17 mouse cellular contexts compared by ENCODE assay signal in the genomic region with DNA sequence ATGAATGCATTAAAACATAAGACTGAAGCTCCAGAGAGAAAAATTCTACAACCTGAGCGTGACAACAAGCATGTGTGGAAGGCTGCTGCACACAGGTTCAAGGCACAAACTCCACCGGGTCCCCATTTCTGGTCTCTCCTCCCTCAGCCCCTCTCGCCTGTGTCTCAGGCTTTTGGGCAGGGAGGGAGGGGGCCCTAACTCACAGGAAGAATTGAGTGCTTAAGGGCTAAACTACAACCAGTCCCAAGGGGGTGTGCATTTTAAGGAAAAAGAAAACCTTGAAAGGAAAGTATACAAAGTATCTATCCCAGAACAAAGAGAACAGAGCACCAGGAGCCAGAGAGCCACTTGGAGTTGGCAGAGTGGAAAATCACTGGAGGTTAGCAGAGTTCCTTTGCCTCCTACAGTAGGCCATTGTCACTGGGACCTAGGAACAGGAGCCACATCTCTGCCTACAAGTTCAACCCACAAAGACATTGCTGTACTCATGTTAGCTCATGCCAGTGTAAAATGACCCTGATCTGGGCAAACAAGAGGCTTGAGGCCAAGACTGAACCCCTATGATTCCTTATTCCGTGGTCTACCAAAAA.
DNase-seq lines count a peak whose midpoint lies in the region; ATAC-seq lines count a peak whose summit lies in the region.
"Had no signal": no experiment of that assay in that cellular context is flagged by ENCODE, and none has a peak within 500 bp of the region (broad histone marks: within the 10 kb centered on the region; RNA-seq: fewer than 3 reads in every experiment).

No protein-coding gene starts in this region.

- H3K9ac ChIP-seq in heart, embryonic 12.5 days, result no peak overlapping the region
- H3K9ac ChIP-seq in midbrain, embryonic 15.5 days, result no peak overlapping the region
- H3K9ac ChIP-seq in hindbrain, embryonic 13.5 days, result no peak overlapping the region
- H3K9ac ChIP-seq: heart, embryonic 15.5 days; liver, embryonic 12.5 days; lung, embryonic 15.5 days had no signal

- H3K9me3 ChIP-seq in heart, embryonic 12.5 days (replicated peaks), result no peaks in the 10 kb centered on the region
- peaks cover 5% of the 10 kb centered on the region; the same call in 1 of the 2 replicates for H3K9me3 ChIP-seq in midbrain, embryonic 10.5 days (replicated peaks)
- H3K9me3 ChIP-seq in midbrain, embryonic 15.5 days, result no peaks in the 10 kb centered on the region
- no peaks in the 10 kb centered on the region; the same call in 1 of the 2 replicates for H3K9me3 ChIP-seq in hindbrain, embryonic 13.5 days
- H3K9me3 ChIP-seq: heart, embryonic 15.5 days; liver, embryonic 12.5 days; lung, embryonic 15.5 days had no signal

- H3K4me1 ChIP-seq in heart, embryonic 12.5 days (replicated peaks), result 0 out of 2 replicates have a peak, but pooled peaks cover 3% of the 10 kb centered on the region
- H3K4me1 ChIP-seq in midbrain, embryonic 10.5 days, result peaks cover 11% of the 10 kb centered on the region
- H3K4me1 ChIP-seq in midbrain, embryonic 15.5 days, result 0 out of 2 replicates have a peak, but pooled peaks cover 4% of the 10 kb centered on the region
- H3K4me1 ChIP-seq in hindbrain, embryonic 13.5 days (replicated peaks), result peaks cover 23% of the 10 kb centered on the region
- H3K4me1 ChIP-seq: heart, embryonic 15.5 days; liver, embryonic 12.5 days; lung, embryonic 15.5 days had no signal

- no peak overlapping the region for H3K4me2 ChIP-seq in heart, embryonic 12.5 days
- no peak overlapping the region for H3K4me2 ChIP-seq in midbrain, embryonic 15.5 days
- no peak overlapping the region for H3K4me2 ChIP-seq in hindbrain, embryonic 13.5 days
- H3K4me2 ChIP-seq: heart, embryonic 15.5 days; liver, embryonic 12.5 days; lung, embryonic 15.5 days had no signal

- no peak for ATAC-seq in heart, embryonic 12.5 days (ENCODE audit: insufficient number of reproducible peaks, low FRiP score)
- ATAC-seq in midbrain, embryonic 15.5 days (replicated peaks), result no peak
- no peak for ATAC-seq in hindbrain, embryonic 13.5 days (ENCODE audit: low FRiP score)
- ATAC-seq: liver, embryonic 12.5 days had no signal

- H3K27me3 ChIP-seq in heart, embryonic 12.5 days (replicated peaks), result no peaks in the 10 kb centered on the region
- no peaks in the 10 kb centered on the region for H3K27me3 ChIP-seq in midbrain, embryonic 10.5 days (ENCODE audit: low read depth, poor library complexity, severe bottlenecking)
- no peaks in the 10 kb centered on the region for H3K27me3 ChIP-seq in midbrain, embryonic 15.5 days (replicated peaks)
- H3K27me3 ChIP-seq in hindbrain, embryonic 13.5 days, result no peaks in the 10 kb centered on the region
- H3K27me3 ChIP-seq: heart, embryonic 15.5 days; liver, embryonic 12.5 days; lung, embryonic 15.5 days had no signal

- H3K36me3 ChIP-seq in heart, embryonic 12.5 days, result no peaks in the 10 kb centered on the region
- H3K36me3 ChIP-seq in midbrain, embryonic 10.5 days, result no peaks in the 10 kb centered on the region
- no peaks in the 10 kb centered on the region for H3K36me3 ChIP-seq in midbrain, embryonic 15.5 days (replicated peaks)
- H3K36me3 ChIP-seq in hindbrain, embryonic 13.5 days, result no peaks in the 10 kb centered on the region
- H3K36me3 ChIP-seq: heart, embryonic 15.5 days; liver, embryonic 12.5 days; lung, embryonic 15.5 days had no signal

- no peak overlapping the region for H3K4me3 ChIP-seq in heart, embryonic 12.5 days
- H3K4me3 ChIP-seq in midbrain, embryonic 10.5 days, result no peak overlapping the region
- H3K4me3 ChIP-seq in midbrain, embryonic 15.5 days, result no peak overlapping the region
- no peak overlapping the region for H3K4me3 ChIP-seq in hindbrain, embryonic 13.5 days
- H3K4me3 ChIP-seq: erythroblast, embryonic 14.5 days; heart, embryonic 15.5 days; liver, embryonic 12.5 days; lung, embryonic 15.5 days; myocyte had no signal

- no peak overlapping the region for H3K27ac ChIP-seq in heart, embryonic 12.5 days (ENCODE audit: poor library complexity, severe bottlenecking)
- peak overlapping the region; percentile 69; the same call in 1 of the 2 replicates for H3K27ac ChIP-seq in midbrain, embryonic 10.5 days (replicated peaks)
- no peak overlapping the region; the same call in 1 of the 2 replicates for H3K27ac ChIP-seq in midbrain, embryonic 15.5 days
- peak overlapping the region; percentile 60 for H3K27ac ChIP-seq in hindbrain, embryonic 13.5 days
- H3K27ac ChIP-seq: heart, embryonic 15.5 days; liver, embryonic 12.5 days; lung, embryonic 15.5 days; stomach, postnatal 0 days had no signal

- WGBS in heart, embryonic 12.5 days, result 83% methylated on average over 4 of the region's 4 CpGs
- WGBS in midbrain, embryonic 10.5 days, result 77% methylated on average over 4 of the region's 4 CpGs
- 73% methylated on average over 4 of the region's 4 CpGs for WGBS in midbrain, embryonic 15.5 days
- 69% methylated on average over 4 of the region's 4 CpGs for WGBS in hindbrain, embryonic 13.5 days

- DNase-seq in heart, adult 11 months, result peak; percentile 80
- DNase-seq in midbrain, embryonic 10.5 days (ENCODE audit: low spot score), result no peak
- DNase-seq in telencephalon, adult 2 months (ENCODE audit: low read depth, low spot score), result peak; percentile 33
- DNase-seq in adrenal gland, adult 8-10 months, result no peak
- DNase-seq: adrenal gland, adult 2 months; cerebellum, adult 9-11 months; embryo, embryonic 11 days; kidney, postnatal 14 days had no signal

Comparison
In these comparisons a context has a peak if more than half of its experiments do, and no peak if none do; other contexts are left out.
1. H3K27ac ChIP-seq: peak in midbrain, embryonic 10.5 days (single experiment) and hindbrain, embryonic 13.5 days (single experiment); none in heart, embryonic 12.5 days (single experiment) and midbrain, embryonic 15.5 days (single experiment).
2. DNase-seq: peak in heart, adult 11 months (single experiment) and telencephalon, adult 2 months (single experiment); none in midbrain, embryonic 10.5 days (single experiment) and adrenal gland, adult 8-10 months (single experiment).